Mouse (Mus musculus): Measurements from ENCODE around the gene Exoc6b.

The Exoc6b gene

GRCm38 (mm10) chr6:84968531-84968930 is 100.8 kb downstream of the Exoc6b start:
- DNase-seq = no peak

GRCm38 (mm10) chr6:84964729-84965415 is 104.4 kb downstream of the Exoc6b start:
- DNase-seq = no peak

GRCm38 (mm10) chr6:84963044-84963443 is 106.3 kb downstream of the Exoc6b start:
- DNase-seq = no peak

GRCm38 (mm10) chr6:84961763-84962162 is 107.5 kb downstream of the Exoc6b start:
- no peak for DNase-seq

GRCm38 (mm10) chr6:84959520-84959919 is 109.8 kb downstream of the Exoc6b start:
- DNase-seq = no peak

- no peak for DNase-seq
Measured at GRCm38 (mm10) chr6:84951621-84952020, 117.7 kb downstream of the Exoc6b start.

- no peak for DNase-seq
Measured at GRCm38 (mm10) chr6:84946569-84946968, 122.7 kb downstream of the Exoc6b start.

- DNase-seq = no peak
Measured at GRCm38 (mm10) chr6:84946106-84946505, 123.2 kb downstream of the Exoc6b start.

GRCm38 (mm10) chr6:84932953-84933921 is 136.1 kb downstream of the Exoc6b start:
- no peak for DNase-seq

- DNase-seq = no peak
Measured at GRCm38 (mm10) chr6:84931051-84931450, 138.3 kb downstream of the Exoc6b start.

GRCm38 (mm10) chr6:84926066-84926465 is 143.2 kb downstream of the Exoc6b start:
- DNase-seq = no peak

GRCm38 (mm10) chr6:84923760-84924221 is 145.5 kb downstream of the Exoc6b start:
- DNase-seq = no peak

- DNase-seq = peak; percentile 48
Measured at GRCm38 (mm10) chr6:84916291-84916690, 153.0 kb downstream of the Exoc6b start.

GRCm38 (mm10) chr6:84912434-84912833 is 156.9 kb downstream of the Exoc6b start:
- peak; percentile 54 for DNase-seq

- no peak for DNase-seq
Measured at GRCm38 (mm10) chr6:84899002-84899774, 170.1 kb downstream of the Exoc6b start.

GRCm38 (mm10) chr6:84893773-84894095 is 175.6 kb downstream of the Exoc6b start:
- no peak for DNase-seq

GRCm38 (mm10) chr6:84892926-84893772 is 176.2 kb downstream of the Exoc6b start:
- peak; percentile 17 for DNase-seq

- no peak for DNase-seq
Measured at GRCm38 (mm10) chr6:84886551-84886950, 182.8 kb downstream of the Exoc6b start.

GRCm38 (mm10) chr6:84885080-84885479 is 184.2 kb downstream of the Exoc6b start:
- no peak for DNase-seq

GRCm38 (mm10) chr6:84883720-84884119 is 185.6 kb downstream of the Exoc6b start:
- no peak for DNase-seq

- no peak for DNase-seq
Measured at GRCm38 (mm10) chr6:84882663-84883517, 186.4 kb downstream of the Exoc6b start.

Data from kidney, postnatal 14 days (tissue).